Mouse (Mus musculus) adrenal gland, adult 8-10 months (tissue): ENCODE results near the gene Cacna2d2. TPM values are rescaled to one million over a fixed set of nuclear protein-coding genes. Genes with fewer than 3 reads are reported as not detected.
A peak's percentile ranks its signal among the peaks of the same experiment; 100 is the strongest.

ENCODE experiments used
- DNase-seq: peaks from one replicate; pipeline ENCODE4 v3.0.0; 2022
- total RNA-seq, 4 experiments: library from RNA; stranded (reverse); gene quantifications; 2 replicates each; pipeline ENCODE4 v1.2.4; 2022

The Cacna2d2 gene
- total RNA-seq, 4 experiments from 2014 or later = 9.1 to 17.3 (median 11.7) TPM

DNA sequence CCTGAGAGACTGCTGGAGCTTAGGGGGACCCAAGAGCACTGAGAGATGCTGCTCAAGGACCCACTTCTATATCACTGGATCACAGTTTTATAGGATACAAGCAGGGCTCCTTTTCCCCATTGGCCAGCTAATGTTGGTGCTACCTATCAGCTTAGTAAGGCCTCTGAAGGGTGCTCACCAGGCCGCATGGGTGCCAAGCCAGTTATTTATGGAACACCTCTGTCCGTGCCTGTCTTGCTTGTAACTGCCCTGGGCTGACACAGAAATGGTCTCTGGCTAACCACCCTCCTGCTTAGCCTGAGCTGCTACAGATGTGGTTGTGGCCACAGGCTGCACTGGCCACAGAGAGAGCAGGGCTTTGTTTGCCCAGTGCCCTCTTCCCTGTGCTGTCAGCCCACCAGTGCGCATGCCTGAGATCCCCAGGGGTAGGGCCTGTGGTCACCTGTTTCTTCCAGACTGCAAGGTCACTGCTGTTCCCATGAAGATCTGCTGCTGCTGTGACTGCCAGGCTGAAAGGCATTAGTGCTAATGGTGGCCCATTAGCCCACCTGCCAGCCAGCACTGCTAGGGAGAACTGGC lies 101.4 kb downstream of the Cacna2d2 start:
- DNase-seq = no peak

DNA sequence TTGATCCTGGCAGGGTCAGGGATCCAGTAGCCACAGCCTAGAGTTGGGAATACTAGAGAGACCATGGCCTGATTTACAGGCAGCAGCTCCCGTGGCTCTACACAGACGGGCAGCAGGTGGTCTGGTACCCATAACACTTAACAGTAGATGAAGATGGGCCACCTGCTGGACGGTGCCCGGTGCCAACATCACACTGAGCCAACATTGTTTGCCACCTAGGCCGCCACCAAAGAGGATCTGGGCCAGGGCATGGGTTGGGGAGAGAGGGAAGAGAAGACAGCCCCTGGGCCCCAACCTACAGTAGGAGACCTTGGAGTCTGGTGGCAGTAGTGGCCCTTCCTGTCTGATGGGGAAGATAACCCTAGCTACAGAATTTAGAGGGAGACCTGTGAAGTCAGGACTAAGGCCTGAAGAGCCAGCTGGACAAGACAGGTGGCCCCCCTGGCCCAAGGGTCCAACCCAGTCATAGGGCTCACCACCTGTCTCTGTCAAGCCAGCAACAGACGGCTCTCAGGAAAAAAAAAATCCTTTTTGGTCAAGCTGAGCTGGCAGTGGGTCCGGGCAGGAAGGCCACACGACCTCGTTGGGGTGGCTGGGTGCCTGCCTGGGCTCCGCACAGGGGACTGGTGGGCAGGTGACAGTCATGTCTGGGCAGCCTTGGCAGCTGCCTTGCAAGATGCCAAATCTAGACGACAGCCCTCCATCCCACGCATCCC lies 102.9 kb downstream of the Cacna2d2 start:
- DNase-seq = no peak

DNA sequence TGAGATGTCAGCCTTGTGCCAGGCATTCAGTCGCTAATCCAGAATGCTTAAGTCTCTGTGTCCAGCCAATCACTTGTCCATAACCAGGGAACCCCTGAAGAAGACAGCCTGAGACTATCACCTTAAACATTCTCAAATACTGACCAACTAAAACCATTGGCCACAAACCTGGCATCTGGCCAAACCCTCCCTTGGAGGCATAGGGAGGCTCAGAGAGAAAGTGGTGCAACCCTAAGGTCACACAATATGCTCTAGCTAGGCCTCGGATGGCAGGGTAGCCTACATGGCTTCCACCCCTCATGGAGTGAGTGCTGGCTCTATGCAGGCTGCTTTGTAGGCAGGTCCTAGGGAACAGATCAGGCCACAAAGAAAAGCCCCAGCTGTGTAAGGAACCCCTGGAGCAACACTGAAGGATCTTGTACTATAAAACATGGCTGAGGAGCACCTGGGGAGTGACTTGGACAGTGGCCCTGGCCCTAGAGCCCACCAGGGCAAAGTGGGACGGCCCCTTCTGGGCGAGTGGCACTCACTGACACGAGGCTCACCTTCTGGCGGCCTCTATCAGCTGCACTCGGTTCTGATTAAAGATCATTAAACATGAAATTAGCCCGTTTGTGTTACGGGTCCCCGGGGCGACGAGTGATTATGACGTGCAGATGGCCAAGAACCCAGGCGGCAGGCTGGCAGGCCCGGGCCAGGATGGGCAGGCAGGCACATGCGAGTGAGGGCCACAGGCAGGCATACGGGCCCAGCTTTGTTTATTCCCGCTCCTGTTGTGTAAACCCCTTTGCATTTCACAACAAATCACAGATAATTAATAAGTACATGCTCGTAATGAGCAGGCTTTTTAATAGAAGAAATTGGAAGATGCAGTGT lies 105.5 kb downstream of the Cacna2d2 start:
- no peak for DNase-seq

DNA sequence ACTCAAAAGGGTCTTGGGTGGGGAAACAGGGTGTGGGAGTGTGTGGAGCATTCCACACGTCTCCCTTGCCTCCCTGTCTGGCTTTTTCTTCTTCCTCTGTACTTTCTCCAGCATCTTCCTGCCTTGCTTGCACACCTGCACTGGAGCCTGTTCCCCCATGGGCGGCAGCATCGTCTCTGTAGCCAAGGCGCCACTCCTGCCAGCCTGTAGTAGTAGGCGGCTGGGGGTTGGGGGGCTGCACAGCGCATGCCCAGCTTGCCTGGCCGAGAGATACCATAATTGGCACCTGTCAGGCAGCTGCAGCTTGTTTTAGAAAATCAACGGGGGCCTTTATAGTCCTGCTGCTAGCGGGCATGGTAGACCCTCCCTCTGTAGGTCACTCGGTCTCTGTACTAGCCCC lies 108.9 kb downstream of the Cacna2d2 start:
- DNase-seq = no peak

DNA sequence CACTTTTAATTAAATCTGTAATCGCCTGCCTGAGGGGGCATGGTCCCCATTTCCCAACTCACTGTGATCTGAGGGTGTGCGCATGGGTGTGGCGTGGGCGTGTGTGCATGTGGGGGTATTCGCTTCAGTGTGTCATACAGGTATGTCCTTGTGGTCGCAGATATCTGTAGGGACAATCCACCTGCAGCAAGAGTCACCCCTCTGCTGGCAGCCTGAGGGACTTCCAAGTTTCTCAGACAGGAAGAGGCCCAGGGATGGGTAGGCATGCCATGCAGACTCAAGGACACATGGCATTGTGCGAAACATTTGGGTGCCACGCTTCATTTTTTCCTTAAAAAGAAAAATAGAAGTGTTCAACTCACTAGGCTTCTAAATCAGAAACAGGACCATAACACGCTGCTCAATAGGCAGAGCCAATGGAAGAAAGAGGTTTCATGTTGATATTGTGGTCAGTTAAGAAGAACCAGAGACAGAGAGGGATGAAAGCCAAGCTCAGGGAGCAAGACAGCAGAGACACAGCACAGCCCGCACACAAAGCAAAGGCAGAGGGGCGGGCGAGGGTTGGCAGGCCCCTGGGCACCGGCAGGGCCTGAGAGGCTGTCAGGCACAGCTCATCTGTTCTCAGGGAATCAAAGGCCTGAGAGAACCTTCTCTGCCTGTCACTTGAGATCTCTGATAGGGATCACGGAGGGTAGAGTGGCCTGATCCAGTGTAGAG lies 111.1 kb downstream of the Cacna2d2 start:
- no peak for DNase-seq

DNA sequence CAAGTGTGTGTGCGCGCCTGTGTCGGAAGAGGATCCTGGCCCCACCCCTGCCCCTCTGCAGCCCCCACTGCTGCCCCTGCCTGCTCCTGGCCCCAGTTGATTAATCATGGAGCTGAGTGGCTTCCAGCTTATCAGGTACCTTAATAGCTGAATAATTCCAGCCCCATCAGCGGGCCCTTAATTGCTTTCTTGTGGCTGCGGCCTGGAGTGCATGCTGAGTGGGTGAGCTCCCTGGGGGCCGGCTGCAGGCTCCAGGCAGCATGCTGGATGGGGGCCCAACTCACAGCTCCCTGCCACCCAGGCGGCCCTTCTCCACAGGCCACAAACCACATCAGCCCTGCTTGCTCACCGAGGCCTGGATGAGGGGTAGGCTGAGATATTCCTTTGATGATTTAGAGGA lies 112.0 kb downstream of the Cacna2d2 start:
- DNase-seq = no peak

DNA sequence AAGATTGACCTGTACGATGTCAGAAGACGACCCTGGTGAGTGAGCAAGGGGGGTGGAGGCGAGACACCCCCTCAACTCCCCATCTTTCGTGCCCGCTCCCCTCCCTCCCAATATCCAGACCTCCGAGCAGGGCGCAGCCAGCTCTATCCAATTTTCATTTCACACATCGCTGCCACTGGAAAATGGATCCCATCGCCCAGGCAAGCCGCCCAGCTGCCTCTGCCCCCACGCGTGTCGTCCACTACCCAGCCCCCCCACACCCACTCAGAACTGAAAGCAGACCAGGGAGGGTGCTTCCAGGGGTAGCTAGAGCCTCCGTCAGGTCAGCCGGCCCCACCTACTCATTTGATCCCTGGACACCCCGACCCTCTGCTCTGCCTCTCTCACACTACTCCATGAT lies 112.9 kb downstream of the Cacna2d2 start:
- no peak for DNase-seq

DNA sequence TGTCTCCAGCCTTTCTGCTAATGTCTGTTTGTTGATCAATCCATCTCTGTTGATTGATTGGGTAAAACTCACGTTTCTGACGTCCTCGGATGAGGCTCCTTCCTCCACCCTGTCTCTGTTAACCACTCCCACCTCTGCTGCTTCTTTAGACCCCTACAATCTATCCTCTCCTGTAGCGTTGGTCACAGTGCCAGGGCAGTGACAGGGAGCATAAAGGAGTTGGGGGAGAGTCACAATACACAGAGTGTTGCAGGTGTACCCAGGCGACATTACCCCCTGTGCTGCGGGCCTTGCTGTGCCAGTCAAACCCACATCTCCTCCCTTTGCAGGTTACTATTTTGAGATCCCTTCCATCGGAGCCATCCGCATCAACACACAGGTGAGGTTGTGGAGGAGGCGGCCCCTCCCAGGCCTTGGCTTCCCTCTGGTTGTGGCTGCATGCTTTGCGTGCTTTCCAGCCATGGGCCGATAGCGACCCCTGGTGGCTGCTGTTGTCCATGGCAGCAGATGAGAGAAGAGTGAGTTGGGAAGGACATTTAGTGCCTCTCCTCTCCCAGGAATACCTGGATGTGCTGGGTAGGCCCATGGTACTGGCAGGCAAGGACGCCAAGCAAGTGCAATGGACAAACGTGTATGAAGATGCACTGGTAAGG lies 115.0 kb downstream of the Cacna2d2 start:
- DNase-seq = peak; percentile 54

DNA sequence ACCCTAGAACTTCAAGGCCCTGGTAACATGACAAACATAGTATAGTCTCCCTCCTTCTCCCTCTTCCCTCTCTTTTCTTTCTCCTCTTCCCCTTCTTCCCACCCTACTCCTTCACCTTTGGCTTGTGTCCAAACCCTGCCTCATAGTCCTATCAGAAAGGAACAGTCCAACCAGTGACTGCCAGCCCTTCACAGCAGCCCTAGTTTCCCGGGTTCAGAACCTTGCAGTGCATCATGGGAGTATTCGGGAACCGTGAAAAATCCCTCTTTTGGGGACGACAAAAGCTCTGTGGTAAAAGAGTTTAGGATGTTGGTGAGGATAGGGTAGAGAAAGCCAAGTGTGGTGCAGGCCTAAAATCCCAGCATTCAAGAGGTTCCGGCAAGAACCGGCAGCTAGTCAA lies 120.9 kb downstream of the Cacna2d2 start:
- DNase-seq = no peak

DNA sequence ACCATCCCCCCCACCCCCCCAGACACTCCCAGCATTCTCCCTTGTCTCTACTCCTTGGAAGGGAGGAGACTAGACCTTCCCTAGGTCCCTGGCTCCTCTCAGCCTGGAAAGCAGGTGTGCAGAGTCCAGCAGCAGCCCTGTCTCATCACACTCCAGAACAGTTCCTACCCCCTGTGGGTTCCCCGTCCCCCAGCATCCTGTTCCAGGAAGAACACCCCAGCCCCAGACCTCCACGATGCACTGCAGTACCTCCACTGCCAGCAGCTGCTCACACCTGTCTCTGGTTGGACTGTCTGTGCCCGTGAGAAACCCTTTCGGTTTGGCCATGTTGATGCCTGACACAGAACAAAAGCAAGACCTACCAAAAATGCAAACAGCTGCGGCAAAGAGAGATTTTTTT lies 121.8 kb downstream of the Cacna2d2 start:
- DNase-seq = no peak

DNA sequence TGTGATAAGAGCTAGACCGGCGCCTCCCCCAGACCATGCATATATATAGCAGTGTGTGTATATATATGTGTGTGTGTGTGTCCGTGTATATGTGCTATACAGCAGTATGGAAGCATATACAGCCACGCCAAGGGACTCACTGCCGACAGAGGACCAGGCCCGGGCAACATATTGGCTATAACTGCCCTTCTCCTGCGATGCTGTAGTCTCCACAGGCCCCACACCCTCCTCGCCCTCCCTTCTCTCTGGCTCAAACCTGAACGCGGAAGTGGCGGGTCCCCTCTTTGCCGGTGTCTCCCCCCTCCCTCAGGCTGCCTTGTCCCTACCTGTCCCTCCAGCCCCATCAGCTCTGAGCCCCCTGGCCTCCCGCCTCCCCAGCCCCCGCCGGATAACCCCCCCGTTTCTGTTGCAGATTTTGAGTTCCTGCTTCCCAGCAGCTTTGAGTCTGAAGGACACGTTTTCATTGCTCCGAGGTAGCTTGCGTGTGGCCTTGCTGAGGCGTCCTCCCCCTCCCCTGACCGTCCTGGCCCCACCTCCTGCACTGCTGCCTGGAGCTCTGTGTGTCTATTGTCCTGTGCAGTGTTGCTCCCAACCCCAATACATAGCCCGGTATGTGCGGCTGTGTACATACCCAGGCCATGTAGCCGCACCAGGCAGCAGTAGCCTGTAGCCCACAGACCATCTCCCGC lies 122.4 kb downstream of the Cacna2d2 start:
- no peak for DNase-seq

DNA sequence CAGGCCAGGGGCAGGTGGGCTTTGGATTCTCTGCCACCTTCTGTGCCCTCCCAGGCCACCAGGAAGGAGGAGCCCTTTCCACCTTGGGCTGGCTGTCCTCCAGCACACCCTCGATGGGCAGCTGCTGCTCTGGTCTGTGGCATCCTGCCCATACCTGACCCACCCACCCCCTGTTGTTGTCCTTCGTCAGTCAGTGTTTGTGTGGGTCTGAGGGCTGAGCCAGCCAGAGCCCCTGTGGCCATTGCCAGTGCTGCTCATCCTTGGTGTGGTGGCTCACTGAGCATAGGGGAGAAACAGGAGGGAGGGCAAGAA lies 122.9 kb downstream of the Cacna2d2 start:
- no peak for DNase-seq

DNA sequence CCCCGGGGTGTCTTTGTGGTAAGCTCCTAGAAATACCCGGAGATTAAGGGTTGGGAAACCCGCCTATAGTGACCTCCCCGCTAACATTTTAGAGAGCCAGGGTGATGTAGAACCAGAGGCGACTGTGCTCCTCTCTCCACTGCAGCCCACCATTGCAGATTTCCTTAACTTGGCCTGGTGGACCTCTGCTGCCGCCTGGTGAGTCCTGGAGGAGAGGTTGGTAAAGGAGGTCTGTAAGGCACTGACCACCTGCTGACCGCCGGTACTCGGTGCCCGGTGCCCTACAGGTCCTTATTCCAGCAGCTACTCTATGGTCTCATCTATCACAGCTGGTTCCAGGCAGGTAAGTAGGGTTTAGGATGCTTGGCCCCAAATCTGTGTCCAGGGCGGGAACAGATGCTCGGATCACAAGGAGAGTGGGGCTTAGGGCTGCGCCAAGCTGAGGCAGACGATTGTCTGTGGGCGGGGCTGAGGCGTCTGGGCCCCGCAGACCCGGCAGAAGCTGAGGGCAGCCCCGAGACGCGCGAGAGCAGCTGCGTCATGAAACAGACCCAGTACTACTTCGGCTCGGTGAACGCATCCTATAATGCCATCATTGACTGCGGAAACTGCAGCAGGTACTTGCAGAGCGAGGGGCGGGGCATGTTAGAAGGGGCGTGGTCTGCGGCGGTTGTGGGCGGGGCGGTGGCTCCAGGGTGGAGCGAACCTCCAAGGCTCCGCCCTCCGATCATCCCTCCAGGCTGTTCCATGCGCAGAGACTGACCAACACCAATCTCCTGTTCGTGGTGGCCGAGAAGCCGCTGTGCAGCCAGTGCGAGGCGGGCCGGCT lies 127.0 kb downstream of the Cacna2d2 start:
- no peak for DNase-seq

DNA sequence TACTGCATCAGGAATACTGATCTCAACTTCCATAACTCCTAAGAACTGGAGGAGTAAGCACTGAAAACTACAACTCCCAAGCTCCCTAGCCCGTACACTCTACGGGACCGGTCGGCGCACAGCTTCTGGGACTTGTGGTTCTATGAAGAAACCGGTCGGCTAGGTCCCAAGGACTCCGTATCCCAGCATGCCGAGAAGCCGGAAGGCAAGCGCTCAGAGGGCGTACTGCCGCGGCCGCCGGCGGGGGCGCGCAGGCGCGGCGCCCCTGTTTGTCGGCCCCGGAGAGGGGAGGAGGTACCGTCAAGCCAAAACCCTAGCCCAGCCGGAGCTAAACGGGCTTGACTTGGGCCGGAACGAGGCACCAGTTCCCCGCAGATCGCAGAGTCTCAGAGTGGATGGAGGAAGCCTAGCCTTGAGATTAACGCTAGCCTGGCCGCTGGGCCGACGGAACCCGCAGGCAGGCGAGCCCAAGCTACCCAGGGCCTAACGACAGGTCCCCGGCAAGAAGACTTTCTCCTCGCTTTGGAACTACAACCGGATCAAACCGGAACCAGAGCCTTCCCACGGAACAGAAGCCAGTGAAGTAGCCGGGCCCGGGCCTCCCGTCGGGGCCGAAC lies 134.5 kb downstream of the Cacna2d2 start, which contains the start of gene Tmem115:
Gene Tmem115, plus strand, starts transcription at position 155 of the 617 bp plus-strand sequence.
- peak; percentile 95 for DNase-seq

DNA sequence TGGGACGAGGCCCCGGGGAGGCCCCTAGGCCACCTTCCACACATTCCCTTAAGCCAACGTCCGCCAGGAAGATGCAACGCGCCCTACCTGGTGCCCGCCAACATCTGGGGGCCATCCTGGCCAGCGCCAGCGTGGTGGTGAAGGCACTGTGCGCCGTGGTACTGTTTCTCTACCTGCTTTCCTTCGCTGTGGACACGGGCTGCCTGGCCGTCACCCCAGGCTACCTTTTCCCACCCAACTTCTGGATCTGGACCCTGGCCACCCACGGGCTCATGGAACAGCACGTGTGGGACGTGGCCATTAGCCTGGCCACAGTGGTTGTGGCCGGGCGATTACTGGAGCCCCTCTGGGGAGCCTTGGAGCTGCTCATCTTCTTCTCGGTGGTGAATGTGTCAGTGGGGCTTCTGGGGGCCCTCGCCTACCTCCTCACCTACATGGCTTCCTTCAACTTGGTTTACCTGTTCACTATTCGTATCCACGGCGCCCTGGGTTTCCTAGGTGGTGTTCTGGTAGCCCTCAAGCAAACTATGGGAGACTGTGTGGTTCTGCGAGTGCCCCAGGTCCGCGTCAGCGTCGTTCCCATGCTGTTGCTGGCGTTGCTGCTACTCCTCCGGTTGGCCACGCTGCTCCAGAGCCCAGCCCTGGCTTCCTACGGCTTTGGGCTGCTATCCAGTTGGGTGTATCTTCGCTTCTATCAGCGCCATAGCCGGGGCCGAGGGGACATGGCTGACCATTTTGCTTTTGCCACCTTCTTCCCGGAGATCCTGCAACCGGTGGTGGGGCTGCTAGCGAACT lies 135.2 kb downstream of the Cacna2d2 start:
- no peak for DNase-seq

DNA sequence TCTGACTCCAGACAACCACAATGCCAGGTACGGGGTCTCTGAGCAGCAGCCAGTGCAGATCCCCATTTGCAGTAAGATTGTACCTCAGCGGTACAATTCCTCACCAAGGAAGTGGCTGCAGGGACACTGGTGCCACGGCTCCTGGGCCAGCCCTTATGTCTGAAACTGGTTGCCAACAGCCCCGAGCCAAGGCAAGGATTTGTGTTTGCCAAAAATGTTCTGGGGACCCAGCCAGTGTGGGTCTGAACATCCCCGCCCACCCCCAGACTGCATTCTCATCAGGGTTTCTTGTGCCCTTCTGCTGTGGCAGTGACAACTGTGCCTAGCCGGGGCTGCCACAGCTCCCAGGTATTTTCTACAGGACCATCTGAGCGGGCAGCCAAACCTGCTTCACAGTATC lies 138.8 kb downstream of the Cacna2d2 start:
- DNase-seq = no peak

DNA sequence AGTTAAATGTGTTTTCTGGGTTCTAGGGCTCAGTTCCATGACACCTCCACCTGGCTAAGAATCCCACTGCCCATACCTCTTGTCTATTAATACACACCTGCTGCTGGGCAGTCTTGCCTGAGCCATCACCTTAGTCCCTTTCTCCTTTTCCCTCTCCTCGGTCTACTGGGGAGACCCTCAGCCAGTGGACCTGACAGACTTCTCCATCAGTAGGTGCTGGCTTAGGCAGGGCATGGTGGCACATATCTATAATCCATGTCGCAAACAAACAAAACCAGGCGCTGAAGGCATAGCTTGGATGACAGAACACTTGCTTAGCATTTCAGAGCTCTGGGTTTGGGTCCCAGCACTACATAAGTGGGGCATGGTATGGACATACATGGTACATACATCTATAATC lies 139.3 kb downstream of the Cacna2d2 start:
- DNase-seq = no peak

DNA sequence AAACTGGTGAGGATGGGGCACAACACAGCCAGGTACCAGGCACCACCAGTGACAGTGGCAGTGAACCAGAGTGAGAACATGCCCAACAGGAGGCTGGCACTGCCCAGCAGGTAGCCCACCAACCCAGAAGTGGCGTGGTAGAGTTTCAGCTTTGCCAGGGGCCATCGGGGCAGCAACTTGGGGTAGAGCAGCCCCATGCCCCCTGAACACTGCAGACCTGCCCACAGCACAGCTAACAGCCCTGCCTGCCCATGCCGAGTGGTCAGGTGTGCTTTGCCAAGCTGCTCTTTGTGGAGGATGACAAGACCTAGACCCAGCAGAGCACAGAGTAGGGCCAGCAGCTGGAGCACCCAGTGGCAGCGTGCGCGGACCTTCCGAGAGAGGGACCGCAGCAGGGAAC lies 140.5 kb downstream of the Cacna2d2 start:
- no peak for DNase-seq

DNA sequence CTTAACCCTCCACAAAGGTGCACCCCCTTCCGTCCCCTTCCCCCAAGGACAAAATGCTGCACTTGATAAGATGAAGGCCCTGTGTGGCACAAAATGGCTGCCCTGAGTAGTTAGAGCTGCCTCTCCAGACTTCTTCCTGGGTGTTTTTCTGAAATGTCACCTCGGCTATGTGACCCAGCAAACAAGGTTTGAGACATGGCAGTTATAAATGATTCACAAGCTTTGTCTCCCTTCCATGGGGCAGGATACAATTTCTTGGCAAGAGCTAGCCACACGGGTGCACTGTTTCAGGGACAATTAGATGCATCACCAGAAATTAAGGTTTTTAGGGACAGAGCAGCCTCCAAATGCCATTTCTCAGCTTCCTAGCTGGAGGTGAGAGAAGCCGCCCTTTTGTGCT lies 141.0 kb downstream of the Cacna2d2 start:
- DNase-seq = no peak

DNA sequence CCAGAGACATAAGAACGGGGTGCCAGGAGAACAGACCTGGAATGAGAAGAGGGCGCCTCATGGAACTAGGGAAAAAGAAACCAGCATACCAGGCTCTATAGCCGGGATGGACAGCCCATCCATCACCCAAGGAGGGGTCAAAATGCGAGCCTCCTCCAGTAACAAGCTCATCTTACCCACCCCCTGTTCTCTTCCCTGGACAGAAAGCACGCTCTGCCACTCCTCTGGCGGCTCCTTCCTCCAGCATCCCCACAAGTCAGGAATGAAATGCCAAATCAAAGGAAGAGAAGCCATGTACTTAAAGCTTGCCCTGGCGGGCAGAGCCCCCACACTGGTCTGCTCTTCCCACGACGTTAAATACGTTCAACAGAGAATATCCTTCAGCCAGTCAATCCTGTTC lies 141.6 kb downstream of the Cacna2d2 start:
- DNase-seq = no peak
